In genomic region chr1:120007851-120008588, GRCm38 (mm10) we compare ENCODE assay signal across 12 mouse cellular contexts. TPM values are rescaled to one million over a fixed set of nuclear protein-coding genes. Genes with fewer than 3 reads are reported as not detected.
DNase-seq lines count a peak whose midpoint lies in the region; ATAC-seq and TF ChIP-seq lines count a peak whose summit lies in the region.
"Had no signal": no experiment of that assay in that cellular context is flagged by ENCODE, and none has a peak within 500 bp of the region (broad histone marks: within the 10 kb centered on the region; RNA-seq: fewer than 3 reads in every experiment).

No protein-coding gene starts in this region.

- DNase-seq in adrenal gland, adult 2 months = peak; percentile 15
- DNase-seq in adrenal gland, adult (ENCODE audit: inconsistent age in 2 of 2, low spot score in 1 of 2) = no peak
- DNase-seq in lung, adult 18-20 months = no peak
- no peak for DNase-seq in stomach, postnatal 0 days (ENCODE audit: low spot score)
- no peak for DNase-seq in B cell, adult 2 months
- DNase-seq in spleen, postnatal 10 days (ENCODE audit: low spot score in 2 of 2) = no peak
- DNase-seq: cerebellum, adult 9-11 months; gastrocnemius, postnatal 10 days had no signal

- H3K9me3 ChIP-seq in lung, embryonic 15.5 days = no peaks in the 10 kb centered on the region
- no peaks in the 10 kb centered on the region for H3K9me3 ChIP-seq in limb, embryonic 13.5 days
- no peaks in the 10 kb centered on the region for H3K9me3 ChIP-seq in stomach, postnatal 0 days (ENCODE audit: control insufficient read depth, low read length)

- TF ChIP-seq CTCF in stomach, postnatal 0 days (IDR thresholded peaks at IDR 0.05; ENCODE audit: low read depth) = no peak

- no peak for ATAC-seq in lung, embryonic 15.5 days (ENCODE audit: borderline replicate concordance, extremely low read depth, low FRiP score, low TSS enrichment)
- ATAC-seq in limb, embryonic 13.5 days (ENCODE audit: low FRiP score, low read depth) = no peak
- ATAC-seq in stomach, postnatal 0 days (ENCODE audit: low FRiP score, low TSS enrichment) = no peak

- peaks cover 17% of the 10 kb centered on the region for H3K4me1 ChIP-seq in lung, embryonic 15.5 days
- H3K4me1 ChIP-seq in limb, embryonic 13.5 days = peaks cover 18% of the 10 kb centered on the region
- H3K4me1 ChIP-seq in stomach, postnatal 0 days (replicated peaks; ENCODE audit: control insufficient read depth, insufficient read depth) = no peaks in the 10 kb centered on the region

- no peak for TF ChIP-seq EP300 in stomach, postnatal 0 days (optimal IDR thresholded peaks at IDR 0.05)

- H3K4me3 ChIP-seq in lung, embryonic 15.5 days = peak overlapping the region; percentile 27; the same call in 1 of the 2 replicates
- H3K4me3 ChIP-seq in limb, embryonic 13.5 days = peak overlapping the region; percentile 42
- H3K4me3 ChIP-seq in stomach, postnatal 0 days (ENCODE audit: low read depth, low read length) = peak overlapping the region; percentile 32

- H3K36me3 ChIP-seq in lung, embryonic 15.5 days = no peaks in the 10 kb centered on the region
- H3K36me3 ChIP-seq in limb, embryonic 13.5 days = no peaks in the 10 kb centered on the region
- H3K36me3 ChIP-seq in stomach, postnatal 0 days (ENCODE audit: control insufficient read depth, insufficient read depth, low read length) = no peaks in the 10 kb centered on the region

- no peak overlapping the region for H3K27ac ChIP-seq in lung, embryonic 15.5 days
- H3K27ac ChIP-seq in limb, embryonic 13.5 days = no peak overlapping the region
- no peak overlapping the region for H3K27ac ChIP-seq in stomach, postnatal 0 days (replicated peaks)
- H3K27ac ChIP-seq: left cerebral cortex, adult 2 months had no signal

- H3K4me2 ChIP-seq in lung, embryonic 15.5 days = peak overlapping the region; percentile 65
- H3K4me2 ChIP-seq in limb, embryonic 13.5 days (replicated peaks) = peak overlapping the region; percentile 78
- peak overlapping the region; percentile 52 for H3K4me2 ChIP-seq in stomach, postnatal 0 days (replicated peaks; ENCODE audit: low read depth)

- H3K9ac ChIP-seq in lung, embryonic 15.5 days = no peak overlapping the region
- H3K9ac ChIP-seq in limb, embryonic 13.5 days = 0 out of 2 replicates have a peak overlapping the region, but pooled peaks have one; percentile 59
- H3K9ac ChIP-seq in stomach, postnatal 0 days (ENCODE audit: low read length) = peak overlapping the region; percentile 39; the same call in 1 of the 2 replicates

- peaks cover 27% of the 10 kb centered on the region for H3K27me3 ChIP-seq in lung, embryonic 15.5 days
- H3K27me3 ChIP-seq in limb, embryonic 13.5 days = peaks cover 43% of the 10 kb centered on the region
- H3K27me3 ChIP-seq in stomach, postnatal 0 days (ENCODE audit: control insufficient read depth, insufficient read depth, low read length) = no peaks in the 10 kb centered on the region

- 30% methylated on average over 11 of the region's 11 CpGs for WGBS in lung, embryonic 15.5 days
- 22% methylated on average over 11 of the region's 11 CpGs for WGBS in limb, embryonic 13.5 days
- WGBS in stomach, postnatal 0 days = 40% methylated on average over 11 of the region's 11 CpGs

RNA-seq across cellular contexts. Expression of gene Sctr, which starts 1.3 kb away (rescaled TPM):
- 10 to 100 TPM; 10.8 to 18.9 TPM for total RNA-seq in adrenal gland, adult 2 months (2021)
- polyA plus RNA-seq in adrenal gland, adult 2 months (2012; rRNA removed) = 10.0 and 21.1 TPM in 2 replicates
- polyA plus RNA-seq in lung, embryonic 15.5 days (2015; fragmentation: Nextera tagmentation; extraction: Ambion mirVana) = 0.19 and 0.31 TPM in 2 replicates
- polyA plus RNA-seq in limb, embryonic 13.5 days (2015; fragmentation: Nextera tagmentation; extraction: Ambion mirVana) = 0.20 and 0.27 TPM in 2 replicates
- polyA plus RNA-seq in stomach, postnatal 0 days (2015; fragmentation: Nextera tagmentation; extraction: Ambion mirVana) = 3.0 and 4.6 TPM in 2 replicates
- total RNA-seq: neutrophil, adult 5-6 weeks had no signal

RNA-seq across cellular contexts. Expression of gene Cfap221, which starts 11.0 kb away (rescaled TPM):
- under 1 TPM; 0.24 to 0.37 TPM for total RNA-seq in adrenal gland, adult 2 months (2021)
- 0.04 and 0.08 TPM in 2 replicates for polyA plus RNA-seq in adrenal gland, adult 2 months (2012; rRNA removed)
- 0.34 and 0.39 TPM in 2 replicates for polyA plus RNA-seq in lung, embryonic 15.5 days (2015; fragmentation: Nextera tagmentation; extraction: Ambion mirVana)
- 0.09 TPM in 1 of 2 replicates, not detected in the other for polyA plus RNA-seq in limb, embryonic 13.5 days (2015; fragmentation: Nextera tagmentation; extraction: Ambion mirVana)
- polyA plus RNA-seq in stomach, postnatal 0 days (2015; fragmentation: Nextera tagmentation; extraction: Ambion mirVana) = 0.07 and 0.11 TPM in 2 replicates
- total RNA-seq: gastrocnemius, postnatal 10 days; neutrophil, adult 5-6 weeks had no signal
